In genomic region chr1:193208178-193208577, GRCm38 (mm10) we compare ENCODE assay signal across 8 mouse cellular contexts. TPM values are rescaled to one million over a fixed set of nuclear protein-coding genes. Genes with fewer than 3 reads are reported as not detected.
DNase-seq lines count a peak whose midpoint lies in the region; ATAC-seq and TF ChIP-seq lines count a peak whose summit lies in the region.

No protein-coding gene starts in this region.

- no peaks in the 10 kb centered on the region for H3K36me3 ChIP-seq in thymus, adult 2 months (ENCODE audit: control insufficient read depth, insufficient read depth, low read length)

- 10% methylated on average over 2 of the region's 2 CpGs for WGBS in thymus, adult 2 months

- intact Hi-C loops in gastrocnemius, postnatal 36 days (cut with DNase I): loop anchor here (2.0 kb wide), 1 partner anchor 117 kb away; no protein-coding TSS in a partner anchor
- intact Hi-C loops in left cerebral cortex, postnatal 10 days (cut with DNase I): loop anchor here (2.0 to 5.0 kb wide), 3 partner anchors 47 to 174 kb away; no protein-coding TSS in a partner anchor

- H3K27ac ChIP-seq in thymus, adult 2 months (ENCODE audit: control insufficient read depth, insufficient read depth, low read length): peak overlapping the region; percentile 29; the same call in 1 of the 2 replicates

- peak; percentile 44 for DNase-seq in gastrocnemius, postnatal 10 days
- DNase-seq in gastrocnemius, postnatal 36 days: no peak
- peak; percentile 78 for DNase-seq in ES-CJ7 (ENCODE audit: low read depth, low spot score)
- DNase-seq in cerebellum, postnatal 10 days: peak; percentile 76 to 77
- DNase-seq in left cerebral cortex, postnatal 10 days (ENCODE audit: extremely low spot score in 1 of 2, low spot score in 2 of 2): peak; percentile 41 to 64
- peak; percentile 30 for DNase-seq in mesoderm, embryonic 11.5 days (ENCODE audit: low read depth, low spot score)
- DNase-seq in thymus, adult 2 months: peak; percentile 80

- TF ChIP-seq CTCF in thymus, adult 2 months (IDR thresholded peaks at IDR 0.05; ENCODE audit: borderline replicate concordance, control insufficient read depth, extremely low read depth, insufficient read depth, low read length, poor library complexity): peak; percentile 86; the same call in 1 of the 2 replicates

- no peaks in the 10 kb centered on the region for H3K27me3 ChIP-seq in thymus, adult 2 months (ENCODE audit: control insufficient read depth, insufficient read depth, low read length)

- peaks cover 4% of the 10 kb centered on the region for H3K4me1 ChIP-seq in thymus, adult 2 months (replicated peaks; ENCODE audit: control insufficient read depth, insufficient read depth, low read length)

- peak; percentile 94 to 97 for ATAC-seq in hematopoietic stem cell, adult 5-6 weeks (replicated peaks in 1 of 2; ENCODE audit: insufficient read depth in 1 of 2, low FRiP score in 2 of 2, low TSS enrichment in 1 of 2, low read depth in 1 of 2, poor library complexity in 2 of 2, severe bottlenecking in 2 of 2)

- TF ChIP-seq POLR2A in thymus, adult 2 months (IDR thresholded peaks at IDR 0.05; ENCODE audit: control insufficient read depth, extremely low read depth, insufficient read depth, low read length, poor library complexity): no peak

- no peak overlapping the region for H3K4me3 ChIP-seq in thymus, adult 2 months (ENCODE audit: control insufficient read depth, insufficient read depth, low read length)

RNA-seq across cellular contexts. Expression of gene Lamb3, which starts 0.7 kb away (rescaled TPM):
- total RNA-seq in gastrocnemius, postnatal 10 days (2021): 1 to 10 TPM; 1.2 to 2.0 TPM
- total RNA-seq in gastrocnemius, postnatal 36 days (2021): 1 to 10 TPM; 1.9 to 2.6 TPM
- total RNA-seq in hematopoietic stem cell, adult 5-6 weeks (2017): 1.2 and 2.9 TPM in 2 replicates
- total RNA-seq in left cerebral cortex, postnatal 10 days (2021): 1 to 10 TPM; 1.4 to 2.1 TPM
- polyA plus RNA-seq in thymus, adult 2 months (2012; rRNA removed): 27.2 and 27.8 TPM in 2 replicates

RNA-seq across cellular contexts. Expression of gene Traf3ip3, which starts 6.7 kb away (rescaled TPM):
- total RNA-seq in gastrocnemius, postnatal 10 days (2021): 10 to 100 TPM; 20.9 to 24.1 TPM
- total RNA-seq in gastrocnemius, postnatal 36 days (2021): 1 to 10 TPM; 1.1 to 2.9 TPM
- 102 and 139 TPM in 2 replicates for total RNA-seq in hematopoietic stem cell, adult 5-6 weeks (2017)
- total RNA-seq in left cerebral cortex, postnatal 10 days (2021): 1 to 10 TPM; 1.8 to 3.0 TPM
- 128 and 142 TPM in 2 replicates for polyA plus RNA-seq in thymus, adult 2 months (2012; rRNA removed)

RNA-seq across cellular contexts. Expression of gene A130010J15Rik, which starts 40.3 kb away (rescaled TPM):
- total RNA-seq in gastrocnemius, postnatal 10 days (2021): 1 to 10 TPM; 3.8 to 5.3 TPM
- 1 to 10 TPM; 2.2 to 3.6 TPM for total RNA-seq in gastrocnemius, postnatal 36 days (2021)
- total RNA-seq in hematopoietic stem cell, adult 5-6 weeks (2017): 11.8 and 17.6 TPM in 2 replicates
- 1 to 10 TPM; 4.6 to 5.4 TPM for total RNA-seq in left cerebral cortex, postnatal 10 days (2021)
- 6.8 and 7.2 TPM in 2 replicates for polyA plus RNA-seq in thymus, adult 2 months (2012; rRNA removed)

RNA-seq across cellular contexts. Expression of gene Irf6, which starts 55.3 kb away (rescaled TPM):
- 1 to 10 TPM; 2.7 to 2.8 TPM for total RNA-seq in gastrocnemius, postnatal 10 days (2021)
- total RNA-seq in gastrocnemius, postnatal 36 days (2021): under 1 TPM; 0.41 to 0.54 TPM
- total RNA-seq in hematopoietic stem cell, adult 5-6 weeks (2017): 12.9 and 14.5 TPM in 2 replicates
- 1 to 10 TPM; 1.8 to 2.8 TPM for total RNA-seq in left cerebral cortex, postnatal 10 days (2021)
- 18.6 and 26.5 TPM in 2 replicates for polyA plus RNA-seq in thymus, adult 2 months (2012; rRNA removed)

RNA-seq across cellular contexts. Expression of gene Hsd11b1, which starts 55.7 kb away (rescaled TPM):
- total RNA-seq in gastrocnemius, postnatal 10 days (2021): 1 to 10 TPM; 4.0 to 4.3 TPM
- total RNA-seq in gastrocnemius, postnatal 36 days (2021): 1 to 10 TPM; 6.0 to 7.5 TPM
- 2.8 and 12.2 TPM in 2 replicates for total RNA-seq in hematopoietic stem cell, adult 5-6 weeks (2017)
- total RNA-seq in left cerebral cortex, postnatal 10 days (2021): 10 to 100 TPM; 15.6 to 16.5 TPM
- 43.1 and 59.6 TPM in 2 replicates for polyA plus RNA-seq in thymus, adult 2 months (2012; rRNA removed)

Comparison
In these comparisons a context has a peak if more than half of its experiments do, and no peak if none do; other contexts are left out.
1. DNase-seq: peak in gastrocnemius, postnatal 10 days (single experiment), ES-CJ7 (single experiment), cerebellum, postnatal 10 days (2 of 2), left cerebral cortex, postnatal 10 days (2 of 2), mesoderm, embryonic 11.5 days (single experiment) and thymus, adult 2 months (single experiment); none in gastrocnemius, postnatal 36 days (0 of 2).
2. RNA of gene Traf3ip3, which starts 6.7 kb away (total RNA-seq): 102 to 139 TPM in hematopoietic stem cell, adult 5-6 weeks and 20.9 to 24.1 TPM in gastrocnemius, postnatal 10 days; 1.8 to 3.0 TPM in left cerebral cortex, postnatal 10 days and 1.1 to 2.9 TPM in gastrocnemius, postnatal 36 days; every median in the first group is over 4 times any median in the second.